Mouse (Mus musculus) c-Kit-positive CD71-negative TER-119-negative erythroid progenitor cells, embryonic 14.5 days (primary cell): ENCODE data around the gene Mlh3.

ENCODE experiments used
- DNase-seq: peaks from one replicate; pipeline ENCODE4 v3.0.0-alpha.2; 2013; ENCODE audit warnings: low read depth

Gene Mlh3

DNA sequence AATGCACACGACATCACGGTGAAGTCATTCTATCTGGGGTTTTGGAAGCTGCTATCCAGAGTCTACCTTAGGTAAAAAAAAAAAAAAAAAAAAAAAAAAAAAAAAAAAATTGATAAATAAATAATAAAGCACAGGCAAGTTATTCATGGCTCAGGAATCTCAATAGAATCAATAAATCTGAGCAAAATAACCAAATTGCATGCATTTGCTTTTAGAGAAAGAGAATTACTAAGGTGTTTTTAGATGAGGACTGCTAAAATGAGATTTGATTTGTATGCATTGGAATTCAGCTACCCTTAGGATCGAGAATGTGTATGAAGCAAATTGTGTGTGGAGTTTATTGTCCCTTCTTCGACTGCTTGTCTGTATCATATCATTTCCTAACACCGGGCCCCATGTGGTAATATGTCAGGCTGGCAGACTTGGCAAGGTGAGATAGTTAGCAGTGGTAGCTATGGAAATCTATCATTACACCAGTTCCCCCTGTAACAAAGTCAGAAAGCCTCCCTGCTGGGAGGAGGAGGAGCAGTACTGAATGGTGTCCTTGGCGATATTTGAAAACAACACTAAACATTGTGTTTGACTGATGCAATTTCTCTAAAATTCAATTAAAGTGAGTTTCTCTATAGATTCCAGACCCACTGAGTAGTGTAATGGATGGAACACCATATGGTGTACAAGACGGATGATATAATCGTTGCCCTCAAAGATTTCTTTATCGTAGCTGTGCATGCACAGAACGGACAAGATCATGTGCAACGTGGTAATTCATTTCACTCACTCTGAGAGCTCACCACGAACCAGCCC, 10.6 kb upstream of the Mlh3 start:
- no peak for DNase-seq

DNA sequence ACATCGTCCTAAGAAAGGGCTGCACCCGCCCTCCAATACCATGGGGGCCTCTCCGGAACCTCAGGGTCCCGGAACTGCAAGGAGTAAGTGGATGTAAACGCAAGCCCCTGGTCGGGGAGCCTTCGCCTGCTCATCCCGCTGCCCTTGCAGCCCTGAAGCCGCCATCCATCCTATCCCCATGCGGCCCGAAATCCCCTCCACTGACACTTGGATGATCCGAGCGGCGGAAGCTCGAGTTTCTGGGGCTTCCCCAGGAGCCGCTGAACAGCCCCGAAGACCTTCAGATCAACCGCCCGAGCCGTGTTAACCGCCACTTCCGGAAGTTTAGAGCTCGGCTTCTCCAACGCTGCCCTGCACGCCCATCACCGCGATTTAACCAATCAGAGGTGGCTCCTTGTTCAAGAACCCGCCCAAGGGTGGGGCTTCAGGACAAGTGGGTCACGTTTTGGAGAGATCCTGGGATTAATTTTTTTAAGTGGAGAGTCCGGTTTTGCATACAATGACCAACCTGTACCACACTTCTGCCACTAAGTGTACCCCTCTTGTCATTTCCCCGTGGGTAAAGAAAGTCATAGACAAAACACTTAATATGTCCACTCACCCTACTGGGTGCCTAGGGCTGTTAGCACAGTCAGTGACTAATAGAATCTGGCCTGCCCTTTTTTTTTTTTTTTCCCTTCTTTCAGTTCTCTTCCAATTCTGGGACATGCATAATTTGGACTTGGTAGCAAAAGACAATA, 9.9 kb upstream of the Mlh3 start:
- peak; percentile 95 for DNase-seq

DNA sequence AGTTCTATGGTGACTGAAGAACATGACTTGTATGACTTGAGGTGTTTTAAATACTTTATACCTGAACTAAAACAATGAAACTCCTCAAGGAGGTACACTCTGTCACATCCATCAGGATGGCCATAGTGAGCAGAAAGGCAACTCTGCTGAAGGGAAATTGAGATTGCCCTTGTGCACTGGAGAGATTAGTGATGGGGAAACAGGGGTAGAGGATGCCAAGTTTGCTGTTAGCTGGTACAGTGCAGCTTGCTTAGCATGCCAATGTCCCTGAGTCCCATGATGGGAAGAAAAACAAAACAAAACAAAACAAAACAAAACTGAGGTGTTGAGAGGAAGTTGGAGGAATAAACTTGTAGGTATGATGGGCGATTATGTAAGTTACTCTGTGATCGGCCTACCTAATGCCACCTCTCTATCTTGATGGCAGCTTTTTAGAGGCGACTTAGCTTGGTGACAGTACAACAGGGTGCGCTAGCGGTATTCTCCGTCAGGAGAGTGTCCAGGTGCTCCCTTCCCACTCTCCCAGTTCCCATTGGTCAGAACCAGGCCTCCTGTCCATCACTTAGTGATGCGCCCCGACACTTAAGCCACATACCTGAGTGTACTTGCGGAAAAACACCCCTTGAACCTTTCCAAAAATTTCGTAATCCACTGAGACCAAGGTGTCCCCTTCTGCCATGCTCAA, 9.1 kb upstream of the Mlh3 start:
- DNase-seq: no peak

- no peak for DNase-seq
These were observed 8.5 kb upstream of the Mlh3 start for GRCm38 (mm10) chr12:85278919-85279318.

DNA sequence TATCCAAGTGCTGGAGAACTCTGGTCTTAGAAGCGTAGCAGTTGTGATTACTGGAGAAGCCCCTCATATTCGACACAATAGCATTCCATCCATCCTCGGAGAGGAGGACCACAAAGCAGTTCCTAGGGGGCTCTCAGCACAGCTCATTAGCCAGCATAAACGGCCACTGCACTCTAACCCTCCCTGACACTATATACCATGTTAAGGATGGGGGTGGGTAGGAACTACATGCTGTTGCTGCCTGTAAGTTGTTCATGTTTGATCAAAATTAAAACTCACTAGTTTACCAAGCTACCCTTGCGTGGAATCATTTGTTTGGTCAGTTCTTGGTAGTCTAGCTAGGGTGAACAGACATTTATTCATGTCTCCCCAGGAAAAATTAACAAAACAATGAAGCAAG, 5.9 kb upstream of the Mlh3 start:
- DNase-seq: no peak

GRCm38 (mm10) chr12:85273508-85273907, 3.1 kb upstream of the Mlh3 start:
- no peak for DNase-seq

- no peak for DNase-seq
These were observed 1.4 kb upstream of the Mlh3 start for GRCm38 (mm10) chr12:85271843-85272206.

GRCm38 (mm10) chr12:85271132-85271842, 888 bp upstream of the Mlh3 start:
- no peak for DNase-seq

- DNase-seq: no peak
These were observed 578 bp downstream of the Mlh3 start for GRCm38 (mm10) chr12:85269821-85270220.

- DNase-seq: no peak
These were observed 4.2 kb downstream of the Mlh3 start for GRCm38 (mm10) chr12:85266248-85266647.

- DNase-seq: no peak
These were observed 5.5 kb downstream of the Mlh3 start for GRCm38 (mm10) chr12:85264940-85265339.

- DNase-seq: no peak
These were observed 5.9 kb downstream of the Mlh3 start for GRCm38 (mm10) chr12:85264531-85264930.

DNA sequence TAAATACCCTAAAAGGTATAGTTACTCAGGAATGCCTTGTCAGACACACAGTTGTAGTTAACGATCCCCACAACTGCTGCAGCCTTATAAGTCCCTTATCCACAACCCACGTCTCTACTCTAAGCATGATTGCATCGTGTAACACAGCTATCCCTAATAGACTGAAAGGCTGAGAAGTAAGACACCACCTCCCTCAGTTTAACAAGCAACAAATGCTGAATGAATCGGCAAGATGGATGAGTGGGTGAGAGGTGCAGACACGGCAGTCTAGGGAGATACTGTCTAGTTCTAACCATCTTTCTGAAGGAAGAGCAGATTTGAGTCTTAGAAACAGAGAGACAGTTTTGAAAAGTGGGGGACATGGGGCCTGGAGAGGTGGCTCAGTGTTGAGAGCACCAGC, 7.2 kb downstream of the Mlh3 start:
- no peak for DNase-seq

DNA sequence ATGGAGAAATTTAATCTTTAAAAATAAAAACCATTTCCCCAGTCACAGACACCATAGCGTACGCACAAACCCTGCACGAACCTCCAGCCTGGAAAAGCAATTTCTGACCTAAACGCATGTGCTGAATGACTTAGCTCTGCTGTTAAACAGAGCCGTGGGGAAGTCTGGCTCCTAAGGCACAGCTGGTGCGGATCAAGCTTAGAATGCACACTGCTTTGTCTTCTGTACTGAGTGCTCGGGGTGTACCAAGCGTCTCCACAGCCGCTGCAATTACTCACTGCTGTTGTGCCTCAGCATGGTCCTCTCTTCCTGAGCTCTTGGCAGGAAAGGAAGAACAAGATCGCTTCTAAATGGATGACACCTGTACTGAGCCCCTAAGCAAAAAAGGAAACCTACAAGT, 7.9 kb downstream of the Mlh3 start:
- DNase-seq: no peak

GRCm38 (mm10) chr12:85257008-85257639, 13.3 kb downstream of the Mlh3 start:
- DNase-seq: no peak

DNA sequence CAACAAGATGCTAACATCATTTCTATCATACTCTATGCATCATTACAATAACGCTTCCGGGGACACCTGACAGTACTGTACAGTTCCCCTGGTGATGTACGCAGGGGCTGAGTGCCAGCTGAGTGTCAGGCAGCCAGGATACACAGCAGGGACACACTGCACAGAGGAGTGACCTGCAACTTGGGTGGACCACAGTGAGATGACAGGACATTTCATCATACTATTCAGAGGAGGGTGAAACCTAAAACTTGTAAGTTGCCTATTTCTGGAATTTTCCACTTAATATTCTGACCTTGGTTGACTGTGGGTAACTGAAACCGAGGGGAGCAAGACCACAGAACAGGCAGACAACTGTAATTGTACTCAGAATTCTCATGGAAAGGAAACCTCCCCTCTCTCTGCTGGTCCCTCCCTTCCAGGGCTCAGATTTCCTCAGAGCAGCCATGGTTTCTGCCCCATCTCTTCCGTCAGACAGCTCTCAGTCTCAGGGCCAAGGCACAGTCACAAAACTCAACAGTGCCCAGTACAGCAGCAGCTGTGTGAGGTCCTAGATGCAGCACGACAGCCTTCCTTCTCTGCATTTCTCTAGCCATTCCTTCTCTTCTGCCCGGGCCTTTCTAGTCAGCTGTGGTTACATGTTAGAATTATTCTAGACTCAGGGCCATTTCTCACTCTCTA, 14.2 kb downstream of the Mlh3 start:
- DNase-seq: no peak

DNA sequence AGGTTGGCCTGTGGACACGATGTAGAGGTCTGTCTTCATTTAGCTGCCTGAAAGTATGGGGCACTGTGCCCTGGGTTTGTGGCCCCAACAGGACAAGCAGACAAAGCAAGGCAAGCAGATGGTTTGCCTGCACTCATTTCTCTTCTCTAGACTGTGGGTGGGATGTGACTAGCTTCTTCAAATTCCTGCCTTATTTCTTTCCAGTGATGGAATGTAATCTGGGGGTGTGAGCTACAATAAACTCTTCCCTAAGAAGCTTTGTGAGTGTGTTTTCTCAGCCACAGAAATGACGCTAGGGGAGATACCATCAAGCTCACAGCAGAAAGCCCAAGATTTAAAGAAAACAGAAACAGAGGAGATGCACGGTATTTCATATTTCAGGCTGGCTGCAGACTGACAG, 18.3 kb downstream of the Mlh3 start:
- no peak for DNase-seq

GRCm38 (mm10) chr12:85237553-85237952, 32.8 kb downstream of the Mlh3 start:
- no peak for DNase-seq

- no peak for DNase-seq
These were observed 36.7 kb downstream of the Mlh3 start for GRCm38 (mm10) chr12:85233376-85234358.
